Mouse (Mus musculus): Measurements from ENCODE around the gene C2cd4c.

C2cd4c gene

DNA sequence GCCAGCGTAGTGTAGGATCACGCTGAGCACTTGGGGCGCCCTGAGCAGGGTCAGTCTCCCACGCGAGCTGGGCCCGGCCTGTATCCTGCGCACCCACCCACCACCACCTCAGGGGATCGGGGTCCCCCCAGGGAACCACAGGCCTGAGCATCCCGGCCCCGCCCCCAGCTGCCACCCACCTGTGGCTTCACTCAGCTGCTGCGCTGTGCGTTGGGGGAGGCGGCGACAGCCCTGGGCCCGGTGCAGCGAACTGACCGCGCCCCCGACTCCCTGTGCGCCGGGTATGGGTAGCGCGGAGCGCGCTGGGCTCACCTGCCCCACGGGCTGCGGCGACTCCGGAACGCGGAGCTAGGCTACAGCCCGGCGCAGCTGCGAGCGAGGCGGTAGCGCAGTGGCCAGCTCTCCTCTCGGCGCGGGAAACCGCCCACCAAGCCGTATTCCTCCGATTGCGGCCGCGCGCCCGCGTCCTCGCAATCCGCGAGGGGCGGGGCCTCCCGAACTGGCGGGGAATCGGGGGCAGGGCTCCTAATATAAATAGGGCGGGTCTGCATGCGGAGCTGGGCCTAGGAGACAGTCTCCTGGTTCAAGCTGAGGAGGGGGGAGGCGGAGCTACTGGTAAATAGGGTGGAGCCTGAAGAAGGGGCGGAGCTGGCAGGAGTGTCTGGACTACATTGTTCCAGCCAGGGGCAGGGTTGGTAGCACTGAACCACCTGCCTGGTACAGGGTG lies at the start of gene C2cd4c:
Gene C2cd4c, minus strand, starts transcription at position 448 of the 727 bp plus-strand sequence.
- DNase-seq (ENCODE audit: low spot score) = peak; percentile 3

DNA sequence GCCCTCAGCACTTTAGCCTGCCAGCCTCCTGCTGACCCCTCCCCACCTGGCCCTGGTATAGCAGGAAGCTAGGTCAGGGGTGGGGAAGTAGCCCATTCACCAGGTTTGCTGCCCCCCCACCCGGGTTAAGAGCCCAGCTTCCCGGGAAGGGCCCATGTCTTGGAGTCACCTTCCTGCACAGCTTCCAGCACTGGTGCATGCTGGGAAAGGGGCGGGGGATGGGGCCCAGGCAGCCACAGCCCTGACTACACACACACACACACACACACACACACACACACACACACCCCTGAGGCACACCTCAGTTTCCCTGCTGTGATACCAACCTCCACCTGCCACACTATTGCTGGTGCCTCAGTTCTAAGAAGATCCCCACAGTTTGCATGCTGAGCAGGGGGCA lies 48.0 kb upstream of the C2cd4c start:
- DNase-seq (ENCODE audit: low spot score) = no peak

DNA sequence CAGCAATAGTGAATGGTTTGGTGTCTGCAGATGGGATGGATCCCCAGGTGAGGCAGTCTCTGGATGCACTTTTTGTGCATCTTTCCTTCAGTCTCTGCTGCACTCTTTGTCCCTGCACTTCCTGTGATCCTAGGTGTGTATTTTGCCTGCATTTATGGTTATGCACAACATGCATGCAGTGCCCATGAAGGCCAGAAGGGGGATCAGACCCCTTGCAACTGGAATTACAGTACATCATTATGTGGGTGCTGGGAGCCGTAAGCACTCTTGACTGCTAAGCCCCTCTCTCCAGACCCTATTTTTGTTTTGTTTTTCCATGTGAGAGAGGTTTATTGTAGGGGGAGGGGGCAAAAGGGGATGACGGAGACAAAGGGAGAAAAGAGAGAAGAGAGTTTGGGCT lies 46.5 kb upstream of the C2cd4c start:
- DNase-seq (ENCODE audit: low spot score) = no peak

DNA sequence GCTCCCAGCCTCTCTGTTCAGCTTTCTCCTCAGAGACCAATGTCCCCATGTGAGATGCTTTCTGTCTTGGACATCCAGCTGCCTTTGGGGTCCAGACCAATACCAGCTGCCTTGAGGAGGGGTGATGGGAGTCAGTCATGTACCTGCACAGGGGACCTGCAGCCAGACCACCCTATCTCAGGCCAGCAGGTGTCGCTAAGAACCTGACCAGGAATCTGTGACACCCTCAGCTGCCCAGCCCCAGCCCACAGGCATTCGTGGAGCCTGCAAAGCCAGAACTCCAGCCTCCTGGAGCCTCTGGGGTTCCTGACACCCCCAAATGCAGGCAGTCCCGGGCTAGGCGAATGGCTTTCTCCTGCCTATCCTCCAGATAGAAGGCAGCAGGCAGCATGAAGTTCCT lies 45.0 kb upstream of the C2cd4c start:
- no peak for DNase-seq (ENCODE audit: low spot score)

DNA sequence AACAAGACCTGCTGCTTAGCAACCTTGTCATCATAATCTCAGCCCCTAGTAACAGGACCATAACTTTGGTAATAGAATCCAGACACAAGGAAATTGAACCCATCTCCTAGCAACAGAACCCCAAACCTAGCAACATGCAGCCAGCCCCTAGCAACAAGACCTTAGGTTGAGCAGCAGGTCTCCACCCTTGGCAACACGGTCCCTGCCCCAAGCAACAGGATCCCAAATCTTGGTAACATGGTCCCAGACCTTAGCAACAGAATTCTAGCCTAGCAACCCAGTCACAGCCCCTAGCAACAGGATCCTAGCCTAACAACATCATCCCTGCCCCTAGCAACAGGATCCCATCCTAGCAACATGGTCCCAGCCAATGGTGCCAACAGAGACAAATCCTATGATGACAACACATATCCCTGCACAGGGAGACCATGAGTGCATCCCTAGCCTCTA lies 41.1 kb upstream of the C2cd4c start:
- DNase-seq (ENCODE audit: low spot score) = no peak

DNA sequence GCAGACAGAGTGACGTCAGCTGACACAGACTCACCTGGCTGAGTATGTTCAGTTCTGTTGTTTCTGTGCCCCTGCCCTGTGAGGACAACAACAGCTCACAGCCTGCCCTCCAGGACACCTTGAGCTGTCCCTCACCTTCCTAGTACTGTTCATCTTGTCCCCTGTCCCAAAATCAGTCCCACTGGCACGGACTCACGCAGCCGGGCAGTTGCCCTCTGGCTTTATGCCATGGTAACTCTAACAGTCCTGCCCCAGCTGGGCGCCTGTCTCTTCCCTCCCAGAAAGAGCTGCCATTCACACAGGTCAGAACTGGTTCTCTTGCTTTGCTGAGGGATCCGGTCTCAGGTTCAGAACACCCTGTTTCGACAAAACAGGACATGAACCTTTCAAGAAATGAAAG lies 39.0 kb upstream of the C2cd4c start:
- DNase-seq (ENCODE audit: low spot score) = no peak

DNA sequence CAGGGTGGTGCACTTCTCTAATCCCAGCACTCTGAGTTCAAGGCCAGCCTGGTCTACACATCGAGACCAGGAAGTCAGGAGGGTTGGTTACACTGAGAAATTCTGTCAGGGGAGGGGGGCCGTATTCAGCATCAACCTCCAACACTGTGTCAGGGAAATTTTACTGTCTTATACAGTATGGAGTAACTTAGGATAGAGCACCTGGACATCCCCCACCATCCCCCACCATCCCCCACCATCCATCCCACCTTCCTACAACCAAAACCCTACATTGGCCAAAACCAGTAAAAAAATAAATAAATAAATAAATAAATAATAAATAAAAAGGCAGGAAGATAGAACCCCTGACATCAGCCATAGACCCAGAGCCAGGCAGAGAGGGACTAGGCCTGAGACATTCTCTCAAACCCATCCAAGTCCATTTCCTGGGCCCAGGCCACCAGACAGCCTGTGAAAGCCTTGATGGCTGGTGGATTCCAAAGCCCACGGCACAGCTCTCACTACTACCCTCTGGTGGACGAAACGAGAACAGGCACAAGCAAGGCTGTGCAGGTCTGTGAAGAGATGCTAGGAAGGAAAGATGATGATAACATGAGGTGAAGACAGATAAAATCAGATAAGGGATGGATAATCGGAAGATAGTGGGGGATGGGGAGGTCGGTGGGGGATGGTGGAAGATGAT lies 35.4 kb upstream of the C2cd4c start:
- DNase-seq (ENCODE audit: low spot score) = peak; percentile 47

DNA sequence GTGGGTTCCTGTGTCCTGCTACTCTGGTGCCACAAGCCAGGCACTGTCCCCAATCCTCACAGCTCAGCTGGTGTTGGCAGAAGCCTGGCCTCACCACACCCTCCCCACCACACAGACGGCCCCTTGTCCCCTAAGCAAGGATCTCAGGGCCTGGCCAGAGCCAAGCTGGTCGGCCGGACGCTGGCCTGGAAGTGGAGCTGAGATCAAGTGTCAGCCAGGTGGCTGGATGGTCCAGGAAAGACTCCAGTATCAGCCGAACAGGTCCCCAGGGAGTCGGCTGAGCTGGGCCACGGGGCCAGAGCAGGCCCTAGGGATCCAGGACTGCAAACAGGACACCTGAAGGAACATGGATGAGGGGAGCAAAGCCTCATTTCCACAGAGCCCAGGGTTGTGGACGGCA lies 31.9 kb upstream of the C2cd4c start, which contains the start of gene Odf3l2:
Gene Odf3l2, minus strand, starts transcription at position 28 of the 400 bp plus-strand sequence.
- no peak for DNase-seq (ENCODE audit: low spot score)

DNA sequence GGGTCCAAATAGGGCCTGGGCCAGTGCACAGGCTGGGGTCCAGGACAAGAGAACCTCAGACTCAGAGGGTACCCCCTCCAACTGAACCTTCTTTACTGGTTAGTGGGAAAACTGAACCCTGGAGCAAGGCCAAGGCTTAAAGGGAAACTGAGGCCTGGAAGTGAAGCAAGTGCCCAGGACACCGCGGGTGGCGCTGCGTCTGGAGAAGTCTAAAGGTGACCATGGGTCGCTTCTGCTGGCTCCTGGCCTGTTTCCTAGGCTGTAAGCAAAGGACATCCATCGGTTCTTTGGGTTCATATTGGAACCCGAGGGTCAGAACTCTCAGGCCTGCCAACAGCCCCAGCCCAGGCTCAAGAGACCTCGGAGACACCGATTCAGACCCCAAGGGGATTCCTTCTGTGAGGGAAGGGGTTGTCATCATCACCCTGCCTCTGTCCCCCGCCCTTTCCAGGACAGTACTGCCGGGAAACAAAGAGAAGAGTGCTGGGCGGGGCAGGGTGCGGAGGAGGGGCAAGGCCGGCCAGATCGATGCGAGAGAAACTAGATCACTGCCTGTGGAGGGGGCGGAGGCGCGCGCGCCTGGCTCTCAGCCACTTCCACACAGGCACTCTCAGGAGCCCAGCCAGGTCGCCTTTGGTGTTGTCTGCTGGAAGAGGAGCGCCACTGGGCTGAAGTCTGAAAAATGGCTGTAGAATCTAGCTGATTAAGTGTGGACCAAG lies 24.8 kb upstream of the C2cd4c start:
- DNase-seq (ENCODE audit: low spot score) = no peak

DNA sequence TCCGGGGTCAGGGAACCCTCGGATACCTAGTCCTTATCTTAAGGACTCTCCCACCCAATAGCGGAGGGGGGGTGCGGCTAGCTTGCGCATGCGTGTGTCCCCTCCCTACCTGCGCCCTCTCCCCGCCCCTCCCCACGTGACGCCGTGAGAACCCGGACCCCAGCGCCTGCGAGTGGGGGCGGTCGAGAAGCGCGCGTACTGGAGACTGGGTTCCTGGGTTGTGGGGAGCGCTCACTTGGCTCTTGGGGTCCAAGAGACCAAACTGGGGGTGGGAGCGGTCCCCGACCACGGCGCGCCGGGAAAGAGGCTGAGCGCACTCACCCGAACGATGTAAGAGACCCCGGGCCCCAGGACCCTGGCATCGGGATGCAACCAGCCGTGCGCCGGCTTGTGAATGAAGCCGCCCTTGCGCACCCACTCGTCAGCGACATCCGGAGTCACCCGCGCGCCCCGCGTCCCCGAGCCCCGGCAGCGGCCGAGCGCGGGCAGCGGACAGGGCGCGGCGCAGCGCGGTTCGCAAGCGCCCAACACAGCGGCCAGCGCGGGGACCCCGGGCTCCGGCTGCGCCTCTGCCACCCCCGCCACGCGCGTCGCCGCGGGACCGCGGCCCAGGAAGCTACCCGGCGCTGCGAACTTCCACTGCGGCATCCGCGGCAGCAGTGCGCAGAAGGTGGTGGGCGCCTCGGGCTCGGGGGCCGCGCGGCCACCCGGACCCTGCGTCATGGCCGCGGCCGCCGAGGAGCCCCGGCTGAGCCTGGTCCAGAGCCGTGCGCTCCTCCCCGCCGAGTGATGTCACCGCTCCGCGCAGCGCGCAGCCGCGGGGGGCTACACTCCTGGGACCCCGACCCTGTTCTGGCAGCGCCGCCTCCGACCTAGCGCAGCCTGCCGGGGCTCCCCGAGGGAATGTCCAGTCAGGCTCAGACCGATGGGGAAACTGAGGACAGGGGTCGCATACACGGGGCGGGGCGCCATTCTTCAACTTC lies 23.6 kb upstream of the C2cd4c start, which contains the start of gene Shc2:
Gene Shc2, minus strand, starts transcription at position 791 of the 983 bp plus-strand sequence.
- no peak for DNase-seq (ENCODE audit: low spot score)

DNA sequence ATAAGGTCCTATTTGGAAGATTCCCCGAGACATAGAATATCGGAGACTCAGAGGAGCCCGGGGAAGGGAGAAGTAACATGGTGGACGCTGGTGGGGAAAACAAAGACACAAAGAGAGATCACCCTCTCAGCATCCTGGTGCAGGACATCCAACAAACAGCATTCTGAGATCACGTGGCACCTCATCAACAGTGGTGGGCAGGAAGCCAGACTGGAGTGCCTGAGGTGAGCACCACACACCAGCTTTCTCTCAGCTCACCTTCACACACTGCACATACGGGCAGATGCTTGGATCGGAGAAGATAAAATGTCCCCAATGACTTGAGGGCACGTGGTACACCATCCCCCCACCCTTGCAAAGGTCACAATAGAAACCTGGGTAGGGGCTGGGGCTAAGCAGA lies 22.5 kb upstream of the C2cd4c start:
- DNase-seq (ENCODE audit: low spot score) = no peak

DNA sequence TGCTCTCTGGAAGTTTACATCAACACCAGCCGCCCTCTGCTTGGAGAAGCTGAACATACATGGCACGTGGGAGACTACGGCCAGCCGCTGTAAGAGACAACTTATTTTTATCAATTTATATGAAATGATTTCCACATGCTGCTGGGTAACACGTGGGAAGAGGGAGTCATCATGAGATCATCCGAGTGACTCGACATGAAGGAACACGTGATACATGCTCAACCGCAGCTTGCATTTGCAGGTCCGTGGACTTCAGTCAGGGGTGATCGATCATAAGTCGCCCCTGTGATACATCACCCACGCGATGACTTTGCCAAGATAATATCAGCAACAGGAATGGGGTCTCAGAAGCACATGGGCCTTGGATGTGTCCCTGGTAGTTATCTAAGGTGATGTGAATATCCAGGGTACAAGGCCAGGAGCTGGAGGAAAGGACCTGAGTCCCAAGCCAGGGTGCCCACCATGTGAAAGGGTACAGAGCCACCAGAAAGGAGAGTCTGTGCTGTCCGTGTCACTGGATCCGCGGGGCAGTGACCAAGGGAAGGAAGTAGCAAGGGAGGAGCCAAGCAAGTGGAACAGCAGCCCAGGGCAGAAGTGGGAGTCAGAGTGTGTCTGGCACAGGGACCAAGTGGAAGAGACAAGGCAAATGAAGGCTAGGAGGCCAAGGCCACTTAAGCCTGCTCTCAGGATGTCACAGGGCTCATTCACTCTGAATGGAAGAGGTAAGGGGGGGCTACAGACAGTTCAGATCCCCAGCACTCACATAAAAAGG lies 19.4 kb upstream of the C2cd4c start:
- DNase-seq (ENCODE audit: low spot score) = no peak

DNA sequence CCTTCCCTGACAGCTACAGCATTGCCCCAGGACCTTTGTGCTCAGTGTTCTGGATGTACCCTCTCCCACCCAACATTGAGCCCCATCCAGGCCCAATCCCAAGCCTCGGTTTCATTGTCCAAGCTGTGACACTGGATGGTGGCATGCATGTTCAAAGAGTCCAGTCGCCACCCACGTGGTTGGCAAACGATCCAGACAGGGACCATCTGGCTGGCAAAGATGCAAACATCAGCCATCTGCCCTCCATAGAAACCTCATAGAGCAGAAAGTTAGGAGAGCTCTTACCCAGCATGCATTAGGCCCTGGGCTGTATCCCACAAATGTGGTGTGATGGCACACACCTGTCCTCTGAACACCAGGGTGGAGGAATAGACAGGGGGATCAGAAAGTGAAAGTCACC lies 17.6 kb upstream of the C2cd4c start:
- DNase-seq (ENCODE audit: low spot score) = no peak

DNA sequence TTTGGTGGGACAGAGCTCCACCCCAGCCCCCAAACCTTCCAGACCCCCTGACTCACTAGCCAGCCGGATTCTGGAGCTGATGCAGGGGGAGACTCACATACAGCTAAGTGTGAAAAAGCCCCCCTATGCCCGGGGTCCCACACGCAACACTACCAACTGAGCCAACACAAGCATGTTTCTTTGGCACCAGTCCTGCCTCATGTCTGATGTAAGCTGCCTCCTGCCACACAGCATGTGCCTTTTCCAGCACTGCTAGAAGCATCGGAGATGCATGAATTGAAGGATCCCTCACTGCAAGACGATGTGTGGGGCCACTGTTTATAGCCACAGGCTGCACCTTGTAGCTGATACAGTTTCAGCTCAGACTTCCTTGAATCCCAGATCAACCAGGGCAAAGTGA lies 14.6 kb upstream of the C2cd4c start:
- DNase-seq (ENCODE audit: low spot score) = no peak

DNA sequence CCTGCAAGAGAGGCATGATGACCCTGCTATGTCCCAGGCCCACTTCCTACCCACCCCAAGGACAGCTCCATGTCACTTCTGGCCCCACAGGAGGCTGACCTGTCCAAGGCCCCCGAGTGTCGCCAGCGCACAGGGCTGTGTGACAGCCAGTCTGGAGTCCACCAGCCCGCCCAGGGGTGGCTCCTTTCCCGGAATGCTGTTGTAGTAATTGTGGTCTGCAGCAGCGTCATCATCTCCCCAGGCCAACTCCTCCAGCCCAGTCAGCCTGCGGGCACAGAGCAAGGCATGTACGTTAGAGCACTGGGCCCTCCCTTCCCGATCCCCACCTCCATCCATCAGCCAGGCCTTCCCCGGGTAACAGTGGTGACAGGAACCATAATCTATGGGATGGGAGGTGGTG lies 12.3 kb upstream of the C2cd4c start:
- no peak for DNase-seq (ENCODE audit: low spot score)

DNA sequence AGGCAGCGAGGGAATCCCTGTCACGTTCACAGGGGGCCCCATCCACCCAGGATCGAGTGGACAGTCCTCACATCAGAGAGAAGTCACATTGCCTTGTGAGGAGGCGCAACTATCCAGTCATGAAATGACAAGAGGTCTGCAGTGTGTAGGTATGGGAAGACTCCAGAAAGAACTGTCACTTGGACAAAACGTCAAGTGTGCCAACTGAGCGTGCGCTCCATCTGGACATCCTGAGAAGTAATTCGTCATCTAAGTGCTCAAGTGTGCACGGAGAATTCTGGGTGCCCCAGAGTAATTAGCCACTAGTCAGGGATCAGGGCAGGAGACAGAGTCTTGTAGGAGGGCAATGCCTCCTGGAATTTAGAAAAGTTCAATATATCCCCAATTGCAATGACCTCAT lies 11.6 kb upstream of the C2cd4c start:
- no peak for DNase-seq (ENCODE audit: low spot score)

DNA sequence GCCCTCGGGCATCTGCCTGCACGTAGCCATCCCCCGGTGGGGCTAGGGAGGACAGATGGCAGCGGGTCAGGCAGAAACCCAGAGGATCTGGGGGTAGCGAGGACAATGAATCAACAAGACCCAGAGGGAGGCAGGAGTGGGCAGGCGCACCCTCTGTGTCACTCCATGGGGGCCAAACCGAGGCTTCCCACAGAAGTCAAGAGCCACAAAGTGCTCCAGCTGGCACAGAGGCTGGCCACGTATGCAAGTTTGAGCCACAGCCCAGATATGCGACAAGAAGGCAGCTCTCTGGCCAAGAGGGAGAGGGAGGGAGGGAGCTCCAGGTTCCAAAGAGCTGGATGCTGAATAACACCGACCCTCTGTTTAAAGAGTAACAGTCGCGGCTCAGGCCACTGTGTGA lies 10.1 kb upstream of the C2cd4c start:
- no peak for DNase-seq (ENCODE audit: low spot score)

DNA sequence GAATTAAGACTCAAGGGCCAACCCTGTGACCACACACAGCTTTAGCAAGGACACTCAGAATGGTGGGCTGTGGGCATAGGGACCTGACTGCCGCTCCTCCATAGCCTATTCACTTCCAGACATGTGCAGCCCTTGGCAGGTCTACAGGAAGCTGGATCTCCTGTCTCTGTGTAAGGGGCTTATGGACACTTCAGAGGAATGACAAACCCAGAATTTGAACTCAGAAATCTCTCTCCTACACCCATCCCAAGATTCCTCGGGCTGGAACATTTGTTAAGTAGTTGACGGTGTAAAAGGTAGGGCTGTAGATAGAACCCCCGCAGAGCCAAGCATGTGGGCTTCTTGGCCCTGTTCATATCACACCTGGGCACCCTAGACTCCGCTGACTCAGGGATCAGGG lies 2.6 kb upstream of the C2cd4c start:
- no peak for DNase-seq (ENCODE audit: low spot score)

DNA sequence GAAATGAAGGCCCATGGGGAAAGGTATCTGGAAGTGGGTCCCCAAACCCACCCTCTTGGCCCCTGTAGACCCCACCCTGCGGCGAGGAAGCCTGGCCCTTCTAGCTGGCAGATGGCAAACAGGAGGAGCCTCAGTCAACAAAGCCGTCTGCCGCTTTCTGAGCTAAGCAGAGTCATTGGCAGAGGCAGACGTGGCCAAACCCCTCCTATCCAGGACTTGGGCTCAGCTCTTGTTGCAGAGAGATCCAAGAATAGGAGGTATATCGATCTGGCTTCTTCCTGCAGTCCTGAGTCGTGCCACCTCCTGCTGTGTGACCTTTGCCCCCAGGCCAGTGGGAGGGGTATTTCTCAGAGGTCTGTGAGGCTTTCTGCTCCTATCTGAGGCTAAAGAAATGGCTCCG lies 2.0 kb upstream of the C2cd4c start:
- DNase-seq (ENCODE audit: low spot score) = no peak

DNA sequence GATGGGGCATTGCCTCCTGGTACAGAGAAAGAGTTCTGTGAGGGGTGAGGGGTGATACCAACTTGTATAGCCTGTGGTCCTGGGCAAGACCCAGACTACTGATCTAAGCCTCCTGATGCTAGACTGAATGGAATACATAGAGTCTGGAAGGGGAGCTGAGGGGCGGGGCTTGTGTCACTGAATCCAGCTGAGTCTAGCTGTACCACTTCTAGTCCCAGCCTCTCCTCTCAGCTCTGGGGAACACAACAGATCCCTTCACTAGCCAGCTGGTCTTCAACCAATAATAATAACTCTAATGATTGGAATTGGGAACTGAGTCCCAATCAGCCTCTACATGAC lies 449 bp upstream of the C2cd4c start:
- DNase-seq (ENCODE audit: low spot score) = no peak

Measured in T-cell, adult 2 months (primary cell).